Mouse (Mus musculus) heart, adult 18-20 months (tissue): ENCODE measurements around the gene Gm3002. TPM values are rescaled to one million over a fixed set of nuclear protein-coding genes. Genes with fewer than 3 reads are reported as not detected.
"Not testable (repeated sequence)": the region's sequence is repeated elsewhere in the genome, so short reads cannot be mapped to it uniquely, and the experiment has no call there.

ENCODE experiments used
- DNase-seq, 2 experiments: peaks; one replicate each; pipeline ENCODE4 v3.0.0; 2021 to 2022; ENCODE audit warnings: mixed read lengths in 1 of 2
- long read RNA-seq, 2 experiments: library from polyadenylated mRNA; stranded (forward); transcript quantifications; one replicate each; pipeline ENCODE4 v2.0.0; 2021
- total RNA-seq, 2 experiments: library from RNA; stranded (reverse); gene quantifications; 2 replicates each; pipeline ENCODE4 v1.2.3; 2021

The Gm3002 gene
- not detected for total RNA-seq
- long read RNA-seq, experiment 1, result 0 reads
- long read RNA-seq, experiment 2, result 0 reads

DNA sequence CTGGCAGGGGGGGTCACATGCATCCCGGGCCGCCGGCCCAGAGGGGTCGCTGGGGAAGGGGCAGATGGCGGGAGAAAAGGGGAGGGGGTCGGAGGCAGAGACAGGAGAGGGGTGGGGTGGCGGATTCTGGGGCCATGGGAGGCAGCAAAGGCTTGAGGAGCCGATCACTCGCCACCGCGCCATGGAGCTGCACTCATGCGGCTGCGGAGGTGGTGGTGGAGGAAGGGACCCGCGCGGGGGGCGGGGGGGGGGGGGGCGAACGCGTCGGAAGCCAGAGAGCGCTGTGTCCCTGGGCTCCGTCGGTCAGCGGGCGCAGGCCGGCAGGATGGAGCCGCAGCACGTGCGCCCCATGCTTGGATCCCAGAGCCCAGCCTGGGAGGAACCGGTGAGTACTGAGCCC is at the start of gene Gm3002:
TSS of gene Gm3002 (plus strand) at position 301 of the 400 bp plus-strand sequence.
- DNase-seq, result not testable (repeated sequence)

GRCm38 (mm10) chr14:3845945-3846344 is 36.1 kb downstream of the Gm3002 start, which contains the start of gene Gm3033:
Gene Gm3033 (plus strand): TSS chr14:3846245.
- not testable (repeated sequence) for DNase-seq

DNA sequence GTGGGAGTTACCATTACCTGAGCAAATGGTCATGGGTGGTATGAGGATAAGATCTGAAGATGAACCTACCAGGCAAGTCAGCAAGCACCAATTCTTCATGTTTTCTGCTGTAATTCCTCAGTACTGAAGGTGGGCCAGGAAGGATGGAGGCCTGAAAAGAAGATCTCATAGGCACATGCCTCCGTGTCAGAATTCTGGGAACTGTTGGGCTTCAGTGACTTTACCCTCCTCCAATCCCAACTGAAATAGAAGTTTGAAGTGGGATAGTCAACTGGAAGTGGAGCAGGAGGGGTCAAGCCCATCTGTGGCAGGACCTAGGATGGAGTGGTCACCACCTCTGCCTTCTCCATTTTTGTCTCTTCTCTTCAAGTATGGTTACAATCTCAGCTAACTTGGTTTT is 74.0 kb downstream of the Gm3002 start, which contains the start of gene Gm2916:
TSS of gene Gm2916 (plus strand) at position 301 of the 400 bp plus-strand sequence.
- DNase-seq, result not testable (repeated sequence)

GRCm38 (mm10) chr14:3931456-3931855 is 121.6 kb downstream of the Gm3002 start, which contains the start of gene Gm3029:
Gene Gm3029 (plus strand): TSS chr14:3931756.
- DNase-seq, result not testable (repeated sequence)

DNA sequence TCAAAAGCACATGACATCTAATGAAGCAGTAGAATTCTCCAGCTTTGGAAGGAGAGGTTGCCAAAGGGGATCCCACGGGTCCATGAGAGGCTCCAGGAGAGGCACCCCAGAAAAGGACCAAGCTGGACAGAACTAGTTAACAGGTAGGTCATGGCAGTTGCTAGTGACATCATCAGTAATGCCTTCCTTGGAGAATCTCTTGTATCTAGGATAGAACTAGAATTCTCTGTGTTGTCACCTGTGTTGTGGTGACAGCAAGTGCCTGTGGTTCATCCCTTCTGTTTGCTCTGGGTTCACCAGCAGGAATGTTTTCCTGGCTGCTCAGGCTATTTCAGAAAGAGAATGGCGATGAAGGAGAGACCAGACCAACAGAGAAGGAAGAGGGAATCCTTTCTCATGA is 153.4 kb downstream of the Gm3002 start, which contains the start of gene Gm3095:
TSS of gene Gm3095 (plus strand) at position 301 of the 400 bp plus-strand sequence.
- DNase-seq, result not testable (repeated sequence)

DNA sequence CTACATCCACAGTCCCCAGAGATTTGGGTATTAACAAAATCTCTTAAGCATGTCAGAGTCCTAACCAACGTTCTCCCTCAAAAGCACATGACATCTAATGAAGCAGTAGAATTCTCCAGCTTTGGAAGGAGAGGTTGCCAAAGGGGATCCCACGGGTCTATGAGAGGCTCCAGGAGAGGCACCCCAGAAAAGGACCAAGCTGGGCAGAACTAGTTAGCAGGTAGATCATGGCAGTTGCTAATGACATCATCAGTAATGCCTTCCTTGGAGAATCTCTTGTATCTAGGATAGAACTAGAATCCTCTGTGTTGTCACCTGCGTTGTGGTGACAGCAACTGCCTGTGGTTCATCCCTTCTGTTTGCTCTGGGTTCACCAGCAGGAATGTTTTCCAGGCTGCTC is 188.2 kb downstream of the Gm3002 start, which contains the start of gene Gm3099:
TSS of gene Gm3099 (plus strand) at position 301 of the 400 bp plus-strand sequence.
- DNase-seq, result not testable (repeated sequence)

Other genes starting within 250 kb of the Gm3002 start
- gene Gm3012, start 175.6 kb upstream of the Gm3002 start, total RNA-seq, result not detected
- under 1 TPM; 0.12 to 0.21 TPM for gene Gm3020, start 158.0 kb upstream of the Gm3002 start, total RNA-seq
- gene Gm3043, start 121.3 kb upstream of the Gm3002 start, total RNA-seq, result not detected
- under 1 TPM in 1 of 2 experiments, not detected in 1; 0.17 TPM for gene Gm3033, start 36.2 kb downstream of the Gm3002 start, total RNA-seq
- gene Gm2916, start 74.1 kb downstream of the Gm3002 start, total RNA-seq, result not detected
- gene Gm3029, start 121.7 kb downstream of the Gm3002 start, total RNA-seq, result not detected
- not detected for gene Gm3095, start 153.5 kb downstream of the Gm3002 start, total RNA-seq
- gene Gm3099, start 188.3 kb downstream of the Gm3002 start, total RNA-seq, result not detected
- under 1 TPM; 0.28 to 0.30 TPM for gene Gm5796, start 213.9 kb downstream of the Gm3002 start, total RNA-seq